Mouse (Mus musculus) liver, embryonic 12.5 days (tissue): Measurements from ENCODE around the gene Zscan25. TPM values are rescaled to one million over a fixed set of nuclear protein-coding genes. Genes with fewer than 3 reads are reported as not detected.
"Not testable (repeated sequence)": the region's sequence is repeated elsewhere in the genome, so short reads cannot be mapped to it uniquely, and the experiment has no call there.

Experiments
- ATAC-seq: fragments of 200-750 bp; cut with Nextera tagmentation; 2 replicates; pipeline ENCODE4 v1.8.0; 2017; ENCODE audit warnings: moderate number of reproducible peaks, mild to moderate bottlenecking, moderate library complexity
- H3K27ac ChIP-seq: fragments of 300-500 bp; sonication (generic); 2 replicates; pipeline ENCODE4 v1.5.1; 2016; ENCODE audit warnings: mild to moderate bottlenecking
- H3K27me3 ChIP-seq: fragments of 300-500 bp; sonication (generic); replicated peaks from 2 replicates; pipeline ENCODE4 v1.6.1; 2016; ENCODE audit warnings: mild to moderate bottlenecking, moderate library complexity
- H3K36me3 ChIP-seq: fragments of 300-500 bp; sonication (generic); 2 replicates; pipeline ENCODE4 v1.6.1; 2016; ENCODE audit warnings: mild to moderate bottlenecking, moderate library complexity
- H3K4me1 ChIP-seq: fragments of 300-500 bp; sonication (generic); 2 replicates; pipeline ENCODE4 v1.6.1; 2016
- H3K4me2 ChIP-seq: fragments of 300-500 bp; sonication (generic); 2 replicates; pipeline ENCODE4 v1.6.1; 2016; ENCODE audit warnings: mild to moderate bottlenecking, moderate library complexity
- H3K4me3 ChIP-seq: fragments of 300-500 bp; sonication (generic); 2 replicates; pipeline ENCODE4 v1.5.1; 2016; ENCODE audit warnings: mild to moderate bottlenecking, moderate library complexity
- H3K9ac ChIP-seq: fragments of 300-500 bp; sonication (generic); 2 replicates; pipeline ENCODE4 v1.6.1; 2016; ENCODE audit warnings: mild to moderate bottlenecking, moderate library complexity
- H3K9me3 ChIP-seq: fragments of 300-500 bp; sonication (generic); replicated peaks from 2 replicates; pipeline ENCODE4 v1.6.1; 2016; ENCODE audit warnings: mild to moderate bottlenecking, moderate library complexity
- WGBS: fragments of 180-500 bp; shearing (Covaris S2); methylation state at CpG from one replicate; pipeline ENCODE4 v1.1.7; 2016; ENCODE audit not compliant: insufficient replicate concordance; 5-methylcytosine and 5-hydroxymethylcytosine counted together
- polyA plus RNA-seq: library from polyadenylated mRNA; unstranded; fragments of >200 nt; fragmentation: Nextera tagmentation; extraction: Ambion mirVana; gene quantifications from 2 replicates; pipeline ENCODE4 v1.2.1, GENCODE M21; 2016

Zscan25 gene
- polyA plus RNA-seq, 1 experiment from 2014 or later = 0.32 TPM

GRCm38 (mm10) chr5:145301796-145302195, 21.5 kb downstream of the Zscan25 start:
- not testable (repeated sequence) for ATAC-seq, H3K9me3 ChIP-seq, H3K4me1 ChIP-seq, H3K9ac ChIP-seq, H3K36me3 ChIP-seq, H3K4me3 ChIP-seq, H3K4me2 ChIP-seq, H3K27ac ChIP-seq, H3K27me3 ChIP-seq
- WGBS = 68% methylated on average over 4 of the region's 4 CpGs

- no peaks in the 10 kb centered on the region for H3K27me3 ChIP-seq
- H3K9me3 ChIP-seq = no peaks in the 10 kb centered on the region
- H3K4me1 ChIP-seq = no peaks in the 10 kb centered on the region
- no peaks in the 10 kb centered on the region for H3K36me3 ChIP-seq
- H3K4me2 ChIP-seq = no peak overlapping the region
- ATAC-seq = no peak
- H3K9ac ChIP-seq = no peak overlapping the region
- H3K4me3 ChIP-seq = no peak overlapping the region
- 53% methylated on average over 1 of the region's 1 CpGs for WGBS
- H3K27ac ChIP-seq = no peak overlapping the region
Observed at GRCm38 (mm10) chr5:145302424-145302823, 22.1 kb downstream of the Zscan25 start.

- not testable (repeated sequence) for H3K27me3 ChIP-seq, H3K9ac ChIP-seq, ATAC-seq, H3K4me2 ChIP-seq, H3K4me3 ChIP-seq, H3K27ac ChIP-seq, H3K4me1 ChIP-seq, H3K9me3 ChIP-seq, H3K36me3 ChIP-seq
- 72% methylated on average over 4 of the region's 4 CpGs for WGBS
Observed at GRCm38 (mm10) chr5:145306953-145307352, 26.7 kb downstream of the Zscan25 start.

DNA sequence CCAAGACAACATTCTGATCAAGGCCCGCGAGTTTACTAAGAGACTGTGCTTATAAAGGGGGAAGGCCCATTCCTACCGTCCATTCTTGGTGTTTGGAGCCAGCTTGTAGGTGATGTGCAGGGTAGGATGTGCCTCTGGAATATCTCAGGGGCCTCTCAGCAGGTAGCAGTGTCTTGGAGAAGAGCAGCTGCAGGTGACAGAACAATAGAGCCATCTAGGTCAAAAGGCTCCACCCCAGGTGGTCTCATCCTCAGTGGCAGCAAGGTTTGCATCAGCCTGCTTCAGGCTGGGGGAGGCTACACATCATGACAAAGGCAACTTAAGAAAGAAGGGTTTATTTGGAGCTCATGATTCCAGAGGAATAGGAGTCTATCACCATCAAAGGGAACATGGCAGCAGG, 27.5 kb downstream of the Zscan25 start:
- not testable (repeated sequence) for H3K4me3 ChIP-seq, H3K27ac ChIP-seq, ATAC-seq, H3K9me3 ChIP-seq, H3K4me2 ChIP-seq, H3K9ac ChIP-seq, H3K4me1 ChIP-seq, H3K27me3 ChIP-seq, H3K36me3 ChIP-seq
- 66% methylated on average over 3 of the region's 3 CpGs for WGBS

DNA sequence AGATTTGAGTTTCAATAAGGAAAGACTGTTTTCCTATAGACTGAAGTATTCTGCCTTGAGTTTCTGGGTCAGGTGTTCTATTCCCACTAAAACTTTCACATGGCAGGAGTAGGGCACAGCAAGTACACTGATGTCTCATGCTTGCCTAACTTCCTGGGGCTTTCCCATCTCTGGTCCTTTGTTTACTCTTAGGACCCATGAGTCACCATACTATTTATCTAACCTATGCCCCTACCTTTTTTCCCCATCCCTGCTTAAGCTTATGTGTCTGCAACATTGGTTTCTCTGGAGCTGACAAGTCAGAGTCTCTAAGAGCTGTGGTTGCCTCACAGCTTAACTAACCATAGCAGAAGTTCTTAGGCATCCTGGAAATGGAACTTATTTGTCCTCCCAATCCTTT, 33.5 kb downstream of the Zscan25 start:
- 0 out of 2 replicates have a peak, but pooled peaks cover 4% of the 10 kb centered on the region for H3K9me3 ChIP-seq
- H3K27me3 ChIP-seq = no peaks in the 10 kb centered on the region
- peak; percentile 57 for ATAC-seq
- no peak overlapping the region for H3K9ac ChIP-seq
- no peak overlapping the region for H3K4me2 ChIP-seq
- H3K4me1 ChIP-seq = no peaks in the 10 kb centered on the region
- no peaks in the 10 kb centered on the region for H3K36me3 ChIP-seq
- H3K4me3 ChIP-seq = no peak overlapping the region
- H3K27ac ChIP-seq = no peak overlapping the region

DNA sequence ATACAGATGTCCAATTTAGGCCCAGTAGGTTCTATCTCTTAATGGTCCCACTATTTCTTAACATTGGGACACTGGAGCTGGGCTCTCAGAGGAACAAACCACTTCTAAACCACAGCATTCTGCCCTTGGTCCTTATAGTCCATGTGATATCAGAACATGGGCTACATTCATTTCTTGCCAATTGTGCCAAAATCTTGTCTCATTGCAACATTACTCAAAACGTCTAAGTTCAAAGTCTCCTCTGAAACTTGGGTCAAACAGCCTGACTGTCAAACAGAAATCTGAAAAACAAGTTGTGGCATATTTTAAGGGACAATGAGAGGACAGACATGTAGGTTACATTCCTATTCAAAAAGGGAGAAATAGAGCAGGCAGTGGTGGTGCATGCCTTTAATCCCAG, 36.8 kb downstream of the Zscan25 start:
- no peak for ATAC-seq
- 56% methylated on average over 1 of the region's 1 CpGs for WGBS
- Histone ChIP-seq H3K27me3 (no peaks in the 10 kb centered on the region), H3K4me1 (no peaks in the 10 kb centered on the region), H3K36me3 (no peaks in the 10 kb centered on the region), H3K4me3 (no peak overlapping the region), H3K9me3 (peaks cover 5% of the 10 kb centered on the region; the same call in 1 of the 2 replicates), H3K27ac (no peak overlapping the region), H3K9ac (no peak overlapping the region), H3K4me2 (no peak overlapping the region)

DNA sequence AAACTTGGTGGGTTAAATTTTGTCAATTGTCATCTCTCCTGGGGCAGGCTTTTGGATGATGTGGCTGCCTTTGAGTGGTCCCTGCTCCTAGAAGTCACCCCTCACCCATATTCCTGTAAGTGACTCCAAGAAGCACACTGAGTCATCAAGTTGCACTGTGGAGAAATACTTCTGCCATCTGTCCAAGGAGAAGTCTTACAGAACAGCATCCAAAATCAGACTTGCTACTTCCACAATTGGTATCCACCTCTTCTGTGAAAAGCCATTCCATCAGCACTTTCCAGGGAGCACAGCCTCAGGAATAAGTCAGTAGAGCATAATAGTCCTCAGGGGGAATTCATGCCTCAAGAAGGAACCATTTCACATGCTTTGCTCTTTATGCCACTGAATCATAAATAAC, 58.5 kb downstream of the Zscan25 start:
- H3K27ac ChIP-seq, H3K4me2 ChIP-seq, H3K27me3 ChIP-seq, H3K4me1 ChIP-seq, ATAC-seq, H3K4me3 ChIP-seq, H3K9me3 ChIP-seq, H3K9ac ChIP-seq, H3K36me3 ChIP-seq: not testable (repeated sequence)

Other genes with a start within 250 kb of the Zscan25 start
- not detected in 2 replicates for gene Gm4871, start 247.7 kb upstream of the Zscan25 start, polyA plus RNA-seq
- gene 1700018F24Rik, start 237.5 kb upstream of the Zscan25 start, polyA plus RNA-seq = not detected in 2 replicates
- 74.5 and 75.5 TPM in 2 replicates for gene Arpc1a, start 196.7 kb upstream of the Zscan25 start, polyA plus RNA-seq
- gene Kpna7, start 196.5 kb upstream of the Zscan25 start, polyA plus RNA-seq = 0.05 TPM in 2 replicates
- gene Arpc1b, start 166.3 kb upstream of the Zscan25 start, polyA plus RNA-seq = 175 and 180 TPM in 2 replicates
- 78.0 and 80.6 TPM in 2 replicates for gene Pdap1, start 140.3 kb upstream of the Zscan25 start, polyA plus RNA-seq
- gene Bud31, start 140.1 kb upstream of the Zscan25 start, polyA plus RNA-seq = 171 TPM in 2 replicates
- 12.2 and 12.6 TPM in 2 replicates for gene Ptcd1, start 113.4 kb upstream of the Zscan25 start, polyA plus RNA-seq
- gene Cpsf4, start 113.3 kb upstream of the Zscan25 start, polyA plus RNA-seq = 39.0 and 39.1 TPM in 2 replicates
- 460 and 491 TPM in 2 replicates for gene Atp5j2, start 88.4 kb upstream of the Zscan25 start, polyA plus RNA-seq
- 5.8 TPM in 2 replicates for gene Zkscan14, start 78.6 kb upstream of the Zscan25 start, polyA plus RNA-seq
- gene Zkscan5, start 75.9 kb upstream of the Zscan25 start, polyA plus RNA-seq = 5.3 and 5.9 TPM in 2 replicates
- gene Zfp655, start 48.8 kb upstream of the Zscan25 start, polyA plus RNA-seq = 24.7 and 25.3 TPM in 2 replicates
- gene Cyp3a57, start 64.8 kb downstream of the Zscan25 start, polyA plus RNA-seq = not detected in 2 replicates
- gene Cyp3a16, start 189.2 kb downstream of the Zscan25 start, polyA plus RNA-seq = 0.07 TPM in 1 of 2 replicates, not detected in the other